Mouse (Mus musculus) hindbrain, embryonic 14.5 days (tissue): ENCODE measurements around the gene C2. TPM values are rescaled to one million over a fixed set of nuclear protein-coding genes. Genes with fewer than 3 reads are reported as not detected.

Source experiments
- ATAC-seq: fragments of 200-750 bp; cut with Nextera tagmentation; 2 replicates; pipeline ENCODE4 v1.8.0; 2017; ENCODE audit warnings: moderate number of reproducible peaks, mild to moderate bottlenecking, moderate TSS enrichment, moderate library complexity; ENCODE audit not compliant: low FRiP score
- DNase-seq: peaks from one replicate; pipeline ENCODE4 v3.0.0-alpha.2; 2015; ENCODE audit warnings: low spot score
- H3K27ac ChIP-seq: fragments of 300-500 bp; sonication (generic); 2 replicates; pipeline ENCODE4 v1.5.1; 2014; ENCODE audit warnings: mild to moderate bottlenecking, moderate library complexity
- H3K27me3 ChIP-seq: fragments of 300-500 bp; sonication (generic); 2 replicates; pipeline ENCODE4 v1.6.1; 2014; ENCODE audit warnings: mild to moderate bottlenecking, low read length, mixed read lengths; ENCODE audit not compliant: control insufficient read depth, insufficient read depth
- H3K36me3 ChIP-seq: fragments of 300-500 bp; sonication (generic); replicated peaks from 2 replicates; pipeline ENCODE4 v1.6.1; 2014; ENCODE audit not compliant: control insufficient read depth, insufficient read depth
- H3K4me1 ChIP-seq: fragments of 300-500 bp; sonication (generic); replicated peaks from 2 replicates; pipeline ENCODE4 v1.6.1; 2014; ENCODE audit warnings: antibody characterized with exemption, low read length, mixed read lengths; ENCODE audit not compliant: control insufficient read depth, insufficient read depth
- H3K4me2 ChIP-seq: fragments of 300-500 bp; sonication (generic); replicated peaks from 2 replicates; pipeline ENCODE4 v1.6.1; 2014; ENCODE audit warnings: mild to moderate bottlenecking, moderate library complexity
- H3K4me3 ChIP-seq: fragments of 300-500 bp; sonication (generic); replicated peaks from 2 replicates; pipeline ENCODE4 v1.5.1; 2014; ENCODE audit warnings: mild to moderate bottlenecking, low read length
- H3K9ac ChIP-seq: fragments of 300-500 bp; sonication (generic); 2 replicates; pipeline ENCODE4 v1.6.1; 2014
- H3K9me3 ChIP-seq: fragments of 300-500 bp; sonication (generic); 2 replicates; pipeline ENCODE4 v1.6.1; 2016; ENCODE audit warnings: low read length; ENCODE audit not compliant: control insufficient read depth
- WGBS: fragments of 180-500 bp; shearing (Covaris S2); extraction: QIAGEN DNeasy Blood & Tissue Kit; methylation state at CpG from one replicate; pipeline ENCODE4 v1.1.7; 2014; 5-methylcytosine and 5-hydroxymethylcytosine counted together
- polyA plus RNA-seq: library from polyadenylated mRNA; unstranded; fragments of >200 nt; fragmentation: Nextera tagmentation; extraction: Ambion mirVana; gene quantifications from 2 replicates; pipeline ENCODE4 v1.2.1, GENCODE M21; 2014

The C2 gene
- polyA plus RNA-seq, 1 experiment from 2014 or later, result 1.8 TPM

GRCm38 (mm10) chr17:34898706-34899052 lies 614 bp upstream of the C2 start:
- Histone ChIP-seq H3K9me3 (no peaks in the 10 kb centered on the region), H3K4me2 (peak overlapping the region; percentile 93), H3K36me3 (peaks cover 37% of the 10 kb centered on the region), H3K27ac (peak overlapping the region; percentile 97), H3K27me3 (no peaks in the 10 kb centered on the region), H3K9ac (peak overlapping the region; percentile 98), H3K4me3 (peak overlapping the region; percentile 93), H3K4me1 (peaks cover 38% of the 10 kb centered on the region)
- ATAC-seq (no peak), DNase-seq (peak; percentile 40)
- WGBS, result 0% methylated on average over 13 of the region's 47 CpGs

GRCm38 (mm10) chr17:34897373-34898159 lies 499 bp downstream of the C2 start:
- Histone ChIP-seq H3K36me3 (peaks cover 26% of the 10 kb centered on the region), H3K27me3 (no peaks in the 10 kb centered on the region), H3K4me3 (peak overlapping the region; percentile 93), H3K9ac (peak overlapping the region; percentile 98), H3K9me3 (no peaks in the 10 kb centered on the region), H3K4me2 (peak overlapping the region; percentile 93), H3K4me1 (peaks cover 38% of the 10 kb centered on the region), H3K27ac (peak overlapping the region; percentile 97)
- no peak for ATAC-seq
- peak; percentile 36 for DNase-seq
- WGBS, result 18% methylated on average over 10 of the region's 10 CpGs

GRCm38 (mm10) chr17:34896366-34896765 lies 1.7 kb downstream of the C2 start:
- Histone ChIP-seq H3K4me3 (peak overlapping the region; percentile 75), H3K36me3 (peaks cover 17% of the 10 kb centered on the region), H3K9me3 (no peaks in the 10 kb centered on the region), H3K4me2 (peak overlapping the region; percentile 79), H3K4me1 (peaks cover 38% of the 10 kb centered on the region), H3K27ac (no peak overlapping the region), H3K9ac (peak overlapping the region; percentile 89; the same call in 1 of the 2 replicates), H3K27me3 (no peaks in the 10 kb centered on the region)
- DNase-seq, result no peak
- WGBS, result 87% methylated on average over 17 of the region's 17 CpGs
- no peak for ATAC-seq

- Histone ChIP-seq H3K9ac (peak overlapping the region; percentile 89), H3K36me3 (peaks cover 11% of the 10 kb centered on the region; the same call in 1 of the 2 replicates), H3K27me3 (no peaks in the 10 kb centered on the region), H3K4me2 (peak overlapping the region; percentile 79), H3K4me1 (peaks cover 37% of the 10 kb centered on the region), H3K9me3 (no peaks in the 10 kb centered on the region), H3K4me3 (peak overlapping the region; percentile 75), H3K27ac (peak overlapping the region; percentile 96)
- ATAC-seq (no peak), DNase-seq (no peak)
- WGBS, result 90% methylated on average over 15 of the region's 15 CpGs
Observed at GRCm38 (mm10) chr17:34895724-34896123, 2.3 kb downstream of the C2 start.

- Histone ChIP-seq H3K4me2 (peak overlapping the region; percentile 79), H3K36me3 (peaks cover 8% of the 10 kb centered on the region; the same call in 1 of the 2 replicates), H3K27ac (peak overlapping the region; percentile 96), H3K9me3 (no peaks in the 10 kb centered on the region), H3K27me3 (no peaks in the 10 kb centered on the region), H3K4me3 (peak overlapping the region; percentile 75), H3K9ac (peak overlapping the region; percentile 89), H3K4me1 (peaks cover 29% of the 10 kb centered on the region)
- 5% methylated on average over 43 of the region's 51 CpGs for WGBS
- ATAC-seq (peak; percentile 35), DNase-seq (peak; percentile 34)
Observed at GRCm38 (mm10) chr17:34894801-34895530, 3.1 kb downstream of the C2 start.

GRCm38 (mm10) chr17:34894074-34894597 lies 3.9 kb downstream of the C2 start:
- H3K9ac ChIP-seq, result peak overlapping the region; percentile 89
- DNase-seq (peak; percentile 98), ATAC-seq (peak; percentile 90)
- H3K27me3 ChIP-seq, result no peaks in the 10 kb centered on the region
- H3K4me2 ChIP-seq, result peak overlapping the region; percentile 79
- WGBS, result under 1% methylated on average over 40 of the region's 51 CpGs
- H3K9me3 ChIP-seq, result no peaks in the 10 kb centered on the region
- H3K4me1 ChIP-seq, result peaks cover 28% of the 10 kb centered on the region
- H3K27ac ChIP-seq, result peak overlapping the region; percentile 96
- H3K4me3 ChIP-seq, result peak overlapping the region; percentile 75
- H3K36me3 ChIP-seq, result peaks cover 8% of the 10 kb centered on the region; the same call in 1 of the 2 replicates

GRCm38 (mm10) chr17:34893072-34893824 lies 4.8 kb downstream of the C2 start:
- ATAC-seq (no peak), DNase-seq (no peak)
- Histone ChIP-seq H3K27ac (peak overlapping the region; percentile 73), H3K9ac (peak overlapping the region; percentile 52), H3K4me3 (peak overlapping the region; percentile 75), H3K4me1 (peaks cover 28% of the 10 kb centered on the region), H3K36me3 (peaks cover 8% of the 10 kb centered on the region; the same call in 1 of the 2 replicates), H3K9me3 (no peaks in the 10 kb centered on the region), H3K4me2 (peak overlapping the region; percentile 79), H3K27me3 (no peaks in the 10 kb centered on the region)
- 68% methylated on average over 12 of the region's 12 CpGs for WGBS

GRCm38 (mm10) chr17:34891377-34891776 lies 6.7 kb downstream of the C2 start:
- no peak for DNase-seq
- Histone ChIP-seq H3K36me3 (peaks cover 6% of the 10 kb centered on the region; the same call in 1 of the 2 replicates), H3K27me3 (no peaks in the 10 kb centered on the region), H3K4me1 (peaks cover 13% of the 10 kb centered on the region), H3K9ac (no peak overlapping the region), H3K27ac (no peak overlapping the region), H3K9me3 (no peaks in the 10 kb centered on the region), H3K4me2 (no peak overlapping the region), H3K4me3 (no peak overlapping the region)
- WGBS, result 94% methylated on average over 2 of the region's 2 CpGs
- ATAC-seq, result no peak
